Mouse (Mus musculus) kidney, adult 11 months (tissue): ENCODE results near the gene Tmem245.

Experiments used
- DNase-seq: peaks from one replicate; pipeline ENCODE4 v3.0.0; 2022

Gene Tmem245

DNA sequence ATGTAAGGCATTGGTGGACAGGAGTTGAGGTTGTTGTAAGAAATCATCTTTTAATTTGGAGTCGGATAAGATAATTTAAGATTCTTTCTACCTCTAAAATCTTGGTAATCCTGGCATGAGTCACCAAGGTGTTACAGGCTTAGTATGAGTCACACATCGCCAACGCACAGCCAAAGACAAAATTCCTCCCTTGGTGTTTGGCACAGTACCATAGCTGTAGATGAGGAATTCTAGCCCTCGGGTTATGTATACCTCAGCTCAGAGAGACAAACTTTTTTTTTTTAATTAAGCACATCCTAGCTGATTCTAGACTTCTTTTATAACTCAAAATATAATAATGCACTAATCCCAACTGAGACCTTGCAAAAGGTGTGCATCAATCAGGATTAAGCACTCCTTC lies 83.2 kb downstream of the Tmem245 start:
- DNase-seq, result peak; percentile 17

DNA sequence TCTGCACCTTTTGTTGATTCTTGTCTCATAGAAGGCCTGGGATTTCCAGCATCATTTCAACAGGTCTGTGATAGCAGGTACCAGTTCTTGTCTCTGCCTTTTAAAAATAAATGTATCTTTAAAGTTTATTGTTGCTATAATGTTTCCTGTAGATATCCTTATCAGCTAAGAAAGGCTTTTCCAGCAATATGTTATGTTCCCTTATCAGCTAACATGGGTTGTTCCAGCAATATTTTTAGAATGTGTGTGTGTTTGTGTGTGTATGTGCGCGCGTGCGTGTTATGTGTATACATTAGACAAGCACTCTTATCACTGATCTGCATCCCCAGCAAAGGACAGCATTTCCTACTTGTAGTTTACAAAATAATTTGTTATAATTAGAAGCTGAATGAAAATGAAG lies 85.7 kb downstream of the Tmem245 start:
- DNase-seq, result no peak

DNA sequence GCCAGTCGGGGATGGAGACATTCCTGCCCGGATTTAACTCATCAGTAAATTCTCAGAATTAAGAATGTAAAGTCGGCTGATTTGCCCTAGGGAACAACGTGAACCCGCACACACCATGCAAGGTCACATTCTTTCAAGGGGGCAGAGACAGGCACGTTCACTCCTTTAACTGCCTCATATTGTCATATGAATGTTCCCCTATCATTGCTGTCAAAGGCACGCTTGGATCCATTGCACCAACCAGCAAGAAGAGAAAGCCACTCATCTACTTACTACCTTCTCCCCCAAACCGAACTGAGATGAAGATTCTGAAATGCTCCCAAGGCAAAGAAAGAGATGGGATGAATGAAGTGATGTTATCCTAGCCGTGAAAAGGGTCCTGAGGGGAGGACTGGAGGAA lies 88.5 kb downstream of the Tmem245 start:
- DNase-seq, result no peak

DNA sequence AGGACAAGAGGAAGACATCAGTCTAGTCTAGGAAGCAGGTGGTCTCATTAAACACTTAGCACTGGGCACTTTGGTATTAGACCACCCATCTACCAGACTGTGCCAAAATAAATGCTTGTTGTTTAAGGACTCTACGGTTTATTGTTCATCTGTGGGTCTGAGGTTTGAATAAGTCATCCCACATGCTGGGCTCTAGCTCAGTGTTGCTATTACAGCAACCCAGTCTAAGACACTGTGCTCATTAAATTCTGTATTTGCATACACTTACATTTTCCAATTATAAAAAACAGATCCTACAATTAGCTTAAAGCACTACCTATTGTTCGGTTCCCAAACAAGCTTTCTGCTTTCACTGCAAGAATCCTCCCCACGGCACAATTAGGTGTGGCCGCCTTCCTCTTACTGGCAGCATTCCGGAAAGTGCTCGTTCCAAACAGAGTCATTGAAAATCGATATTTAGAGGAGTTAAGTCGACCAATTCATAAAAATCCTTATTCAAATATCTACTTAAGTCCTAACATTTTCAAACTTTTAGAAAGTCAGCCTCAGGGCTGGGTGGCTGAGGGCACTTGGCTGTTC lies 90.8 kb downstream of the Tmem245 start:
- no peak for DNase-seq

DNA sequence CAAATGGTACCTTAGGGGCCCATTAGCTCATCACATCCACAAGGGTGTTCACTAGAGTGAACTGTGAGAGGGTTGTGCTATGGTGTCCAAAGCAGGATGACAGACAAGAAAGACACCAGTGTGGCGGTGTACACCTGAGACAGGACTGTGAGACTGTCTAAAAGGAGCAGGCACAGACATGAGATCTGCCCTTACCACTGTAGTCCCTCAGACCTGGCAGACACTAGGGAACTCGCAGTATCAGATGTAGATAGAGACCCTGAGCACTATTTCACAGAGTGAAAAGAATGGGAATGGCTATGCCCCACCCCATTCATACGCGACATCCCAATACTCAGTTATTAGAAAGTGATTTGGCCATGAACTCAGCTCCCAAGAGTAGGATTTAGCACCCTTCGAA lies 91.3 kb downstream of the Tmem245 start:
- no peak for DNase-seq

DNA sequence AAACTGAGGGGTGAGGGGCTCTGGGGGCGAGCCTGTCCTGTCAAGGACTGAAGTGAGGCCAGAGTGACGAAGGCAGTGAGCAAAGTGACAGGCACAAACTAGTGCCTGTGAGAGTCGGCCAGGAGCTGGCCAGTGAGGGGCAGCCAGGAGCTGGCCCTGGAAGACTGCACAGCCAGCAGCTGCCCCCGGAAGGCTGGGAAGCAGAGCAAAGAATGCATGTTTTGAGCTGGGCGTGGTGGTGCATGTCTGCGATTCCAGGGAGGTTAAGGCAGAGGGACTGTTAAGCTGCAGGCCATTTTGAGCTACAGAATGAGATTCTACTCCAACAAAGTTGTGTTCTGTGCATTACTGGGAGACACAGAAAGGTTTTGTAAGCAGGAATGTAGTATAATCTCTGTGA lies 96.5 kb downstream of the Tmem245 start:
- DNase-seq, result no peak

DNA sequence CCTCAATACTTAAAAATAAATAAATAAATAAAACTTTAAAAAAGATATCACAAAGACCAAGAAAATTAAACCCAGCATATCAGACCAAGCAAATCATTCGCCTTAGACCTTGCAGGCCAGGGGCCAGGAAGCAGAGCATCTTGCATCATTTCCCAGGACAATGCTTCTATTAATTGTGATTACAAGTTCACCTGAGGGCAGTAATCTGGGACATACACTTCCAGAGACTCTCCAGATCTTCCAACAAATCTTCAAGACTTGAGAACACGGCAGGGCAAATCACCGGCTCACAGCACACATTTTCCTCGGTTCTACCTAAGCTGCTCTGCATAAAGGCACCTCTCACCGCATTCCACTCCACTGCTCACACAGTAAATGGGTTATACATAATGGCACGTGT lies 99.2 kb downstream of the Tmem245 start:
- no peak for DNase-seq

DNA sequence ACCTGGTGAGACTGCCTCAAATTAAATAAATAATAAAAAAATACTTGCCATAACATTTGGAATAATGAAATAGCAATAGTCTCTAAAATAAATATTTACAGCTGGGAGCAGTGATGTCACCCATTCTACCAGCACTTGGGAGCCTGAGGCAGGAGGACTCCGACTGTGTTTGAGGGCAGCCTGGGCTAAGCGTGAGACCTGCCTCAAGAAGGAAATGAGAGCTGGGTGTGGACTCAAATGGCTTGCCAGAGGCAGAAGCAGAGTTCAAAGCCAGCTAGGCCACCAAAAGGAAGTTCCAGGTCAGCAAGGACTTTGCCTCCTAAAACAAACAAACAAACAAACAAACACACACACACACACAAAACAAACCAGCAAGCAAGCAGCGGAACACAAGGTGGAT lies 99.8 kb downstream of the Tmem245 start:
- no peak for DNase-seq

DNA sequence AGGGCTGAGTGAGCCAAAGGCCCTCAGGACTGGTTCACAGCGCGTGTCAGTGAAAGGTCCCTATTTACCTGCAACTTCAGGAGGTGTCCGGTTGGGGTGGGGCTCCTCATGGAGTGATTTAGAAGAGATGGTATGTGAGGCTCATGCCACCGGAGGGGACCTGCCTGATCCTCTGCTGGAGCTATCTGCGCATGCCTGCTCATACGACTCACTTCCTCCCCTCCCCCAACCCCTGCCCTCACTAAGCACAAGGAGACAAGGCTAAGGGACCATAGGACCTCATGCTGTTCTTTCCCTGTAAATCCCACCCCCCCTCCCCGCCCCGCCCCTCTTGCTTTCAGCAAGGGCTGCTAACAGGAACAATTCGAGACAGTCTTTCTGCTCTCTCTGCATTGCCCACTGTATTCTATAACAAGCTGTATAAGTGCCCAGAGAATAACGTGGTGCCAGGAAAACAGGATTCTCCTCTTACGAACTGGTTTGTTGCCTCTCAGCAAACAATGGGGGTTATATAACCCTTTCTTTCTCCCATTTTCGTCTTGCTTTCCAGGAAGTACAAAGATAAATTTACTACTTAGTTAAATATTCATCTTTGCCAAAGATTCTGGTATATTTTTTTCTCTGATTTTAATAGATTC lies 101.2 kb downstream of the Tmem245 start:
- DNase-seq, result no peak

DNA sequence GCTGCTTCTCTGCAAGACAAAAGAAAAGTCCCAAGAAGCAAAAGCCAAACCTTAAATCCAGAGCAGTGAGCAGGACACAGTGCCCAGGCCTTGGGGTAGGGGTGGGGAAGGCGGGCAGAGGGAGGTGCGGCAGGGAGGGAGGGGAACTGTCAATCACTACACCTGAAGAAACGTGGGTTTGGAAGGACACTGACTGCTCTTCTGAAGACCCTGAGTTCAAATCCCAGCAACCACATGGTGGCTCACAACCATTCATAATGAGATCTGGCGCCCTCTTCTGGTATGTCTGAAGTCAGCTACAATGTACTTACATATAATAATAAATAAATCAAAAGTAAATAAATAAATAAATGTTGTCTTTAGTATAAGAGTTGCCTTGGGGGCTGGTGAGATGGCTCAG lies 102.3 kb downstream of the Tmem245 start:
- no peak for DNase-seq

DNA sequence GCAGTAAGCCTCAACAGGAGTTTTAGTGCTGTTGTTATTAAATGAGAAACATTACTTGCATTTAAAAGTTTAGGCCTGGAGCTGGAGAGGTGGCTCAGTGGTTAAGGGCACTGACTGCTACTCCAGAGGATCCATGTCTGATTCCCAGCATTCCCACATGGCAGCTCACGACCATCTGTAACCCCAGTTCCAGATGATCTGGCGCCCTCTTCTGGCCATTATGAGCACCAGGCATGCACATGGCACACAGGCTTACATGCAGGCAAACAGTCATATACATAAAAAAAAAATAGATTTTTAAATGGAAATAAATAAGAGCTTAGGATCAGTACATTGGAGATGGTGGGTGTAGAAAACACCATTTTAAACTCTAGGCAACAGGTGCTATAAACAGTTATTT lies 103.3 kb downstream of the Tmem245 start:
- no peak for DNase-seq

DNA sequence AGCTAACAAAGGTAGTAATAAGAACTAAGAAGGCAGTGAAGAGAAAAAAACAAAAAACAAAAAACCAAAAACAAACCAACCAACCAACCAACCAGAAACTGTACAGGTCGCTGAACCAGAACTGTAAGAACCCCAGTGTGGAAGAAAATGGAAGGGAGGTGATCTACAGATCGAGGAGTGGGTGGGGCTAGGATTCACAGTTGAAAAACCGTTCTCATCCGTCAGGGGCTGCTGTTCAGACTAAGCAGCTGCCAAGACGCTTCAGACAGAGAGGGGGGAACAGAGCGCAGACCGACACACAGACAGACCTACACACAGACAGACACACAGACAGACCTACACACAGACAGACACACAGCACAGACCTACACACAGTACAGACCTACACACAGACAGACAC lies 104.7 kb downstream of the Tmem245 start:
- DNase-seq, result no peak

DNA sequence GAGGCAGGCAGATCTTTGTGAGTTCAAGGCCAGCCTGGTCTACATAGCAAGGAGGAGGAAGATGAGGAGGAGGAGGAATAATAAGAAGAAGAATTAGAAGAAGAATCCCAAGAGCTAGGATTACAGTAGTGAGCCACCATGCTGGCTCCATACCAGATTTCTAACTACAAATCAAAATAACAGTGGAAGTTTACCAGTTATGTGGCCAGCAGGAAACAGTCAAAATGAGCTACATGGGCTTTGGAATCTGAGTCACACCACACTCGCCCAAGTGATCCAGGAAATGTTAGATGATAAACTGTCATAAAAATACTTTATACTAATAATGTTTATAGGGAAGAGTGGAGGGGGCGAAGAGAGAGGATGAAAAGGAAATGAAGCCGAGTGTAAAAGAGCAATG lies 106.9 kb downstream of the Tmem245 start:
- no peak for DNase-seq

DNA sequence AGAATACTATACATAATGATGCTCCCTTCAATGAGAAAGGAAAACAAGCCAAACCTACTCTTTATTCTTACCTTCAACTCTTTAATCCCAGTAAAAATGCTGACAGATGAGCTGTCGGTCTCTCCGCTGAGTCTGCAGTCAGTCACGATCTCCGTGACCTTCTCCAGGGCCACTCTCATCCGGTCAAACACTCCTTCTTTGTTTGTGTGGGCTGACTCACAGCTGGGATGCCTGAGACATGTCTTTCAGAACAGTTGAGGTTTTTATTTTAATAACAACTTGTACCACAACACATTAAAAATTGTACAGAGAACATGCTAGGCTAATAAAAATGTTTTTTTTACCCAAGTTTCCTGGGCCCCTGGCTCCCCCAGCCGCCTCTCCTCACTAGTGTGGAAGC lies 109.6 kb downstream of the Tmem245 start:
- DNase-seq, result no peak

DNA sequence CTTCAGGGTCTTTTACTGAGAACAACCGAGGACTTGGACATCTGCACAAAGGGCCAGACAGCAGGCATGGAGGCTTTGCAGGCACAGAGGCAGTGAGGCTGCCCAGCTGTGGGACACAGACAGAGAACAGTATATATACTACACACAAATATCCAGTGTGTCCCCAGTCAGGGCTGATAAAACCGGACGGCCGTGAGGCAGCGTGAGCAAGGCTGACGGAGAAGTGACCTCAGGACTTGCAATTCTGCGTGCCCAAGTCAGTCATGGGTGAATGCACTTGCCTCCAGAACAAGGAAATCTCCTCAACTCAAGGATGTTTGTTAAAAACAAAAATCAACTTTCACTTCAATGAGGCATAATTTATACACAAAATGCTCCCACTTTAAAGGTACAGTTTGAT lies 115.2 kb downstream of the Tmem245 start:
- DNase-seq, result peak; percentile 48

DNA sequence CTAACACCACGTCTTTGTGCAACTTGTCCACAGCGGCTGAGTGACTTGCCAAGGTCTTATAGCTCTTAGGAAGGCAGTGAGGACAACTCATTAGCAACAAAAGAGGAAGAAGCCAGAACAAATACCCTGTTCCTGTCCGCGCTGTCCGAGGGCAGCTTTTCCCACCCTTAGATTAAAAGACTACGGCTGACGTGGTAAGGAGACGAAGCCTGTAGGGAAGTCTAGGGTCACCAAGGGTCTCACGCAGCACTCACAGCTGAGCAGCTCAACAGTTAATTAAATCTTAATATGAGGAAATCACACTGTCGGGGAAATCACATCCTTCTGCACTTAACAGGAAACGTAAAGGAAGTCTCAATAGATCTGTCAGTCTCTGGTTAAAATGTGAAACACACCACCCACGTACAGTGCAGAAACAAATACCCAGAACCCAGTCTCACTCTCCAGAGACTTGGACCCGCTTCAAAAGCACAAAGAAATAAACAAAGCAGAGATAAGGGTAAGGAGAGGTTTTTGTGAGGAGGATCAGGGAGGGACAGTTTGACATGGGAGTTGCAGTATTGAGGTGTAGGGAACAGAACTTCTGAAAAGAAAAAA lies 116.1 kb downstream of the Tmem245 start:
- no peak for DNase-seq

DNA sequence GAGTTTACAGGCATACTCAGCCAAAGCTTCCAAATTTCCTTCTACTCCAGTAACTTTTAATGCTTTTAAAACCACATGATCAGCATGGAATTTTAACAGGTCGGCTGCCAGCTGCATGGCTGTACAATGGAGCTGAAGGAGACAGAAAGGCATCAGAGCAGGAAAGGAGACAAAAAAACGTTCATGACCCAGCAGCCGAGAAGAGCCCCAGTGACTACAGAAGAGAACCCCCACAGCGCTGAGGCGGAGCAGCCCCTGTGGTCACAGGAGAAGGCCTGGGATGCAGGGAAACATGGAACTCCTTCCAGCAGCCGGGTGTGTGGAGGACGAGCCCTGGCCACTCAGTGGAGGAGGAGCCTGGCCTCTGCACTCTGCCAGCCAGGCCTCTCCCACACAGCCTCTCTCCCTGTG lies 117.7 kb downstream of the Tmem245 start:
- peak; percentile 53 for DNase-seq

DNA sequence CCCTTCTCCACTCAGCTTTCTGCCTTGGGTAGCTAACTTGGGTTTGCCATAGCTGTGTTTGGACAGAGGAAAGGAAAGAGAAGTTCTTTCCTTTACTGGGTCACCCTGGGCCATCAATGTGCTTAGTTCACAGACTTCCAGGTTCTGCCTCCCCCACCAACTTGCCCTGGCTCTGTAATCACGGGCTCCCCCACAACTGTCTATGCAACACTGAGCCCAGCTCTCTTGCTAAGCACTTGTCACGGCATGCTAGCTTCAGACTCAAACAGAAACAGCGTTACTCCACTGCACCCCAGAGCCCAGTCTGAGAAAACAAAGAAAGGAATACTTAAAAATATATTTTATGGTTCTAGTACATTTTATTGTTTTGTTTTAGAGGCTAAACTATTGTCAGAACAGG lies 118.3 kb downstream of the Tmem245 start:
- no peak for DNase-seq

DNA sequence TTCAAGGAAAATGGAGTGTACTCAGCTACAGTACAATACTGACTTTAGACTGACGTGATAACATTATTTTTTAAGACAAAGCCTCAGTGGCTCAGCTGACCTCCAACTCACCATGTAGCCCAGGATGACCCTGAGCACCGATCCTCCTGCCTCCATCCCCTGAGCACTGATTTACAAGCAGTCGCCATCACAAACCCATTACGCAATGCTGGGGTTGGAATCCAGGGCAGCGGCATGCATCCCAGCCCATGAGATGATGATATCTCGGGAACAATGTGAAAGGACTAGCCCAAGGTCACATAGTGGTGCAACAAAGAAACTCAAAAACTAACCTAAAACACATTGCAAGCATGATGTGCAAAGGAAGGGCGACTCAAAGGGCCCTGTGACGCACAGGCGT lies 123.0 kb downstream of the Tmem245 start:
- no peak for DNase-seq

DNA sequence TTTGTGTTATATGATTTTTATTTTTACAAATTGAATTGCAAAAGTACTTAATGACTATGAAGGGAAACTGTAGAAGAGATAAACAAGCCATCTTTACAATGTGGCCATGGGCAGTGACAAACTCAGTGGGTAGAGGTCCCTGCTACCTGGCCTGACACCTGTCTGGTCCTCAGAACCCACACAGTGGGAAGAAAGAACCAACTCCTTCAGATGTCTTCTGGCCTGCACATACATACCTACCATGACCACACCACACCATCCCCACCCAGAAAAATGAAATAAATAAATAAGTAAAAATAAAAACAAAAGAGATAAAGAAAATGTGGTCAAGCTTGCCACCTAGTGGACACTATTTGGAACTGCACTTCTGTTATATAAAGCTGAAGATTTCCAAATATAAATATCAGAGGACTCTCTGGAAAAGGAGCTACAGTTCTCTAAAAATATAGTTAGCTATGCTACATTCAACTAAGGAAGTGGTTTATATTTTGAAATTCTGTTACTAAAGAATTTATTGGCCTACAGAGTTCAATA lies 127.2 kb downstream of the Tmem245 start:
- no peak for DNase-seq
